Mouse (Mus musculus) R1 (cell line): ENCODE results near the gene Nup210.

Experiments
- DNase-seq: peaks from one replicate; pipeline ENCODE4 v3.0.0-alpha.2; 2018; ENCODE audit warnings: low read depth, low spot score

Gene Nup210

GRCm38 (mm10) chr6:91041287-91041686, 75.3 kb downstream of the Nup210 start:
- no peak for DNase-seq

- peak; percentile 60 for DNase-seq
Measured at GRCm38 (mm10) chr6:91028256-91028655, 88.4 kb downstream of the Nup210 start.

- no peak for DNase-seq
Measured at GRCm38 (mm10) chr6:91020810-91021209, 95.8 kb downstream of the Nup210 start.

- DNase-seq, result no peak
Measured at GRCm38 (mm10) chr6:91016600-91017230, 99.9 kb downstream of the Nup210 start.

- peak; percentile 91 for DNase-seq
Measured at GRCm38 (mm10) chr6:91014198-91014958, 102.3 kb downstream of the Nup210 start.

GRCm38 (mm10) chr6:91012458-91012857, 104.2 kb downstream of the Nup210 start:
- peak; percentile 19 for DNase-seq

- DNase-seq, result no peak
Measured at GRCm38 (mm10) chr6:91011568-91011967, 105.1 kb downstream of the Nup210 start.

- no peak for DNase-seq
Measured at GRCm38 (mm10) chr6:91008284-91008830, 108.3 kb downstream of the Nup210 start.

GRCm38 (mm10) chr6:91007207-91007606, 109.4 kb downstream of the Nup210 start:
- no peak for DNase-seq

- no peak for DNase-seq
Measured at GRCm38 (mm10) chr6:91004157-91004556, 112.5 kb downstream of the Nup210 start.

- DNase-seq, result peak; percentile 68
Measured at GRCm38 (mm10) chr6:91003310-91003995, 113.2 kb downstream of the Nup210 start.

GRCm38 (mm10) chr6:91001566-91001965, 115.1 kb downstream of the Nup210 start:
- peak; percentile 53 for DNase-seq

- DNase-seq, result peak; percentile 89
Measured at GRCm38 (mm10) chr6:91000819-91001525, 115.7 kb downstream of the Nup210 start.

- DNase-seq, result peak; percentile 87
Measured at GRCm38 (mm10) chr6:90999176-90999575, 117.5 kb downstream of the Nup210 start.

- peak; percentile 30 for DNase-seq
Measured at GRCm38 (mm10) chr6:90997025-90997424, 119.6 kb downstream of the Nup210 start.

GRCm38 (mm10) chr6:90996181-90996580, 120.4 kb downstream of the Nup210 start:
- DNase-seq, result no peak

- DNase-seq, result peak; percentile 99
Measured at GRCm38 (mm10) chr6:90988648-90989317, 127.8 kb downstream of the Nup210 start, which contains the start of gene Iqsec1. Gene Iqsec1 (minus strand): TSS chr6:90988685.

GRCm38 (mm10) chr6:90988299-90988625, 128.4 kb downstream of the Nup210 start:
- DNase-seq, result no peak

- DNase-seq, result peak; percentile 52
Measured at GRCm38 (mm10) chr6:90987561-90988298, 128.9 kb downstream of the Nup210 start.

GRCm38 (mm10) chr6:90984101-90984500, 132.5 kb downstream of the Nup210 start:
- DNase-seq, result no peak
